12 mouse cellular contexts compared by ENCODE assay signal in genomic region chr1:73943255-73943654, GRCm38 (mm10).
DNase-seq lines count a peak whose midpoint lies in the region; ATAC-seq lines count a peak whose summit lies in the region.
"Had no signal": no experiment of that assay in that cellular context is flagged by ENCODE, and none has a peak within 500 bp of the region (broad histone marks: within the 10 kb centered on the region; RNA-seq: fewer than 3 reads in every experiment).

No protein-coding gene starts in this region.

- no peaks in the 10 kb centered on the region for H3K27me3 ChIP-seq in heart, embryonic 13.5 days (replicated peaks)
- H3K27me3 ChIP-seq in embryonic facial prominence, embryonic 15.5 days: no peaks in the 10 kb centered on the region
- no peaks in the 10 kb centered on the region for H3K27me3 ChIP-seq in stomach, embryonic 14.5 days (ENCODE audit: control insufficient read depth, insufficient read depth, low read length)

- no peak overlapping the region for H3K4me2 ChIP-seq in heart, embryonic 13.5 days
- no peak overlapping the region for H3K4me2 ChIP-seq in embryonic facial prominence, embryonic 15.5 days (replicated peaks)
- no peak overlapping the region for H3K4me2 ChIP-seq in stomach, embryonic 14.5 days (replicated peaks; ENCODE audit: low read depth, low read length)

- H3K9me3 ChIP-seq in heart, embryonic 13.5 days: no peaks in the 10 kb centered on the region
- H3K9me3 ChIP-seq in embryonic facial prominence, embryonic 15.5 days (replicated peaks): no peaks in the 10 kb centered on the region
- no peaks in the 10 kb centered on the region for H3K9me3 ChIP-seq in stomach, embryonic 14.5 days (ENCODE audit: control insufficient read depth, low read depth, low read length)

- 83% methylated on average over 5 of the region's 5 CpGs for WGBS in heart, embryonic 13.5 days
- WGBS in embryonic facial prominence, embryonic 15.5 days: 73% methylated on average over 5 of the region's 5 CpGs
- 74% methylated on average over 5 of the region's 5 CpGs for WGBS in stomach, embryonic 14.5 days

- peaks cover 77% of the 10 kb centered on the region for H3K36me3 ChIP-seq in heart, embryonic 13.5 days
- H3K36me3 ChIP-seq in embryonic facial prominence, embryonic 15.5 days: peaks cover 8% of the 10 kb centered on the region; the same call in 1 of the 2 replicates
- H3K36me3 ChIP-seq in stomach, embryonic 14.5 days (ENCODE audit: control insufficient read depth, insufficient read depth, low read length): peaks cover 4% of the 10 kb centered on the region; the same call in 1 of the 2 replicates

- no peak for DNase-seq in heart, postnatal 36 days
- peak; percentile 42 for DNase-seq in left cerebral cortex, postnatal 4 days
- DNase-seq in left cerebral cortex, adult 11 months (ENCODE audit: low spot score): no peak
- no peak for DNase-seq in adipocyte (ENCODE audit: low spot score)
- DNase-seq in thymus, postnatal 0 days (ENCODE audit: low spot score): no peak
- DNase-seq: adrenal gland, adult 2 months; cerebellum, postnatal 36 days; retina, postnatal 1 day; thymus, postnatal 4 days had no signal

- peak overlapping the region; percentile 68 for H3K27ac ChIP-seq in heart, embryonic 13.5 days (replicated peaks)
- peak overlapping the region; percentile 79 for H3K27ac ChIP-seq in embryonic facial prominence, embryonic 15.5 days (replicated peaks)
- H3K27ac ChIP-seq in stomach, embryonic 14.5 days (ENCODE audit: low read length): peak overlapping the region; percentile 90

- intact Hi-C loops in heart, postnatal 36 days (cut with DNase I): no loop called here
- intact Hi-C loops in left cerebral cortex, postnatal 4 days (cut with DNase I): no loop called here

- no peak overlapping the region; the same call in 1 of the 2 replicates for H3K9ac ChIP-seq in heart, embryonic 13.5 days
- no peak overlapping the region for H3K9ac ChIP-seq in embryonic facial prominence, embryonic 15.5 days
- no peak overlapping the region for H3K9ac ChIP-seq in stomach, embryonic 14.5 days (replicated peaks; ENCODE audit: low read depth, low read length)

- peaks cover 91% of the 10 kb centered on the region for H3K4me1 ChIP-seq in heart, embryonic 13.5 days
- H3K4me1 ChIP-seq in embryonic facial prominence, embryonic 15.5 days: peaks cover 39% of the 10 kb centered on the region
- H3K4me1 ChIP-seq in stomach, embryonic 14.5 days (ENCODE audit: control insufficient read depth, insufficient read depth, low read length): peaks cover 28% of the 10 kb centered on the region; the same call in 1 of the 2 replicates

- no peak for ATAC-seq in heart, embryonic 13.5 days (ENCODE audit: extremely low read depth, insufficient number of reproducible peaks, low FRiP score, low TSS enrichment)
- ATAC-seq in embryonic facial prominence, embryonic 15.5 days (ENCODE audit: insufficient number of reproducible peaks, low FRiP score, low TSS enrichment, low read depth): no peak
- no peak; the same call in 1 of the 2 replicates for ATAC-seq in stomach, embryonic 14.5 days (ENCODE audit: insufficient number of reproducible peaks, insufficient read depth, low FRiP score, low read depth)

- H3K4me3 ChIP-seq in heart, embryonic 13.5 days: no peak overlapping the region
- no peak overlapping the region for H3K4me3 ChIP-seq in embryonic facial prominence, embryonic 15.5 days (replicated peaks)
- no peak overlapping the region for H3K4me3 ChIP-seq in stomach, embryonic 14.5 days (ENCODE audit: low read depth, low read length)
